Mouse (Mus musculus) neural tube, embryonic 15.5 days (tissue): ENCODE results near the gene Fam173a. TPM values are rescaled to one million over a fixed set of nuclear protein-coding genes. Genes with fewer than 3 reads are reported as not detected.

Experiments
- ATAC-seq: fragments of 200-750 bp; cut with Nextera tagmentation; 2 replicates; pipeline ENCODE4 v1.8.0; 2017; ENCODE audit warnings: mild to moderate bottlenecking, moderate TSS enrichment, moderate library complexity; ENCODE audit not compliant: low FRiP score
- H3K27ac ChIP-seq: fragments of 300-500 bp; sonication (generic); replicated peaks from 2 replicates; pipeline ENCODE4 v1.5.1; 2015; ENCODE audit warnings: mild to moderate bottlenecking, inconsistent platforms
- H3K27me3 ChIP-seq: fragments of 300-500 bp; sonication (generic); replicated peaks from 2 replicates; pipeline ENCODE4 v1.6.1; 2015; ENCODE audit warnings: inconsistent platforms
- H3K36me3 ChIP-seq: fragments of 300-500 bp; sonication (generic); 2 replicates; pipeline ENCODE4 v1.6.1; 2015; ENCODE audit warnings: inconsistent platforms
- H3K4me1 ChIP-seq: fragments of 300-500 bp; sonication (generic); 2 replicates; pipeline ENCODE4 v1.6.1; 2015; ENCODE audit warnings: inconsistent platforms
- H3K4me2 ChIP-seq: fragments of 300-500 bp; sonication (generic); 2 replicates; pipeline ENCODE4 v1.6.1; 2015; ENCODE audit warnings: inconsistent platforms, mild to moderate bottlenecking, moderate library complexity
- H3K4me3 ChIP-seq: fragments of 300-500 bp; sonication (generic); replicated peaks from 2 replicates; pipeline ENCODE4 v1.5.1; 2015; ENCODE audit warnings: mild to moderate bottlenecking, inconsistent platforms
- H3K9ac ChIP-seq: fragments of 300-500 bp; sonication (generic); replicated peaks from 2 replicates; pipeline ENCODE4 v1.6.1; 2015; ENCODE audit warnings: mild to moderate bottlenecking, inconsistent platforms
- H3K9me3 ChIP-seq: fragments of 300-500 bp; sonication (generic); replicated peaks from 2 replicates; pipeline ENCODE4 v1.6.1; 2016; ENCODE audit warnings: inconsistent platforms
- WGBS: fragments of 180-500 bp; shearing (Covaris S2); methylation state at CpG from one replicate; pipeline ENCODE4 v1.1.7; 2015; ENCODE audit warnings: mixed read lengths; 5-methylcytosine and 5-hydroxymethylcytosine counted together
- polyA plus RNA-seq: library from polyadenylated mRNA; unstranded; fragments of >200 nt; fragmentation: Nextera tagmentation; extraction: Ambion mirVana; gene quantifications from 2 replicates; pipeline ENCODE4 v1.2.1, GENCODE M21; 2015

Fam173a gene
- polyA plus RNA-seq, 1 experiment from 2014 or later: 94.1 TPM

- Histone ChIP-seq H3K27ac (peak overlapping the region; percentile 93), H3K27me3 (no peaks in the 10 kb centered on the region), H3K4me1 (peaks cover 67% of the 10 kb centered on the region), H3K9ac (no peak overlapping the region), H3K9me3 (no peaks in the 10 kb centered on the region), H3K36me3 (peaks cover 7% of the 10 kb centered on the region; the same call in 1 of the 2 replicates), H3K4me2 (peak overlapping the region; percentile 96), H3K4me3 (peak overlapping the region; percentile 57)
- 17% methylated on average over 13 of the region's 13 CpGs for WGBS
- ATAC-seq: no peak
These were observed 1.5 kb upstream of the Fam173a start for GRCm38 (mm10) chr17:25794197-25794596.

DNA sequence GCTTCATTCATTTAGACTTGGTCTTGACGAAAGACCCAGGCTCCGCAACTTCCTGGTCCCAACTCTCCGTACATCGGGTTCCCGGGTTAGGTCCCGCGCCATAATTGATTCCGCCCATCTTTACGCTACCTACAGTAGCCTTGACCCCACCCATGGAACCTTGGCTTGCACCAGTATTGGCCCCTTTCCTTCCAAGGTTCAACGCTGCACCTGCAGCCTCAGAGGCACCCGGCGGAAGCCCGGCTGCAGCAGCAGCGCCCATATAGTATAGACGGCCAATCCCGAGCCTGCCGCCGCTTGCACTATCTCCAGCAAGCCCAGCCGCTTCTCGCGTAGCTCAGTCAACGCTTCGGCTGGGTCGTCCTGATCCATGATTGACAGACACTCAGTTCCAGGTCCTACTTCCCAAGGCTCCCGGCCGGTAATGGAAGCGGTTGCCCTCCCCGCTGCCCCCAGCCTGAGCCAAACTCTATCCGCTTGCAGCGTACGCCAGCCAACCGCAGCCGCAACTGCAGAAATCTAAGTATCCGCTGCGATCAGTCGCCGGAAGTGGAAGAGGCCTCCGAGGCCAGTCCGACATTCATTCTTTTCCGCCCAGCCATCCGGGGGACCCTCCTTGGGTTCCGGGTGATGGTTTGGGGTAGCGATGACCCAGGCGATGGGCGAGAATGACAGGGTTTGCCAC is 716 bp downstream of the Fam173a start:
- Histone ChIP-seq H3K4me3 (peak overlapping the region; percentile 71), H3K4me2 (peak overlapping the region; percentile 96), H3K27ac (peak overlapping the region; percentile 93), H3K9me3 (no peaks in the 10 kb centered on the region), H3K9ac (peak overlapping the region; percentile 77), H3K36me3 (peaks cover 19% of the 10 kb centered on the region), H3K4me1 (peaks cover 63% of the 10 kb centered on the region), H3K27me3 (no peaks in the 10 kb centered on the region)
- WGBS: under 1% methylated on average over 45 of the region's 45 CpGs
- peak; percentile 72 for ATAC-seq

DNA sequence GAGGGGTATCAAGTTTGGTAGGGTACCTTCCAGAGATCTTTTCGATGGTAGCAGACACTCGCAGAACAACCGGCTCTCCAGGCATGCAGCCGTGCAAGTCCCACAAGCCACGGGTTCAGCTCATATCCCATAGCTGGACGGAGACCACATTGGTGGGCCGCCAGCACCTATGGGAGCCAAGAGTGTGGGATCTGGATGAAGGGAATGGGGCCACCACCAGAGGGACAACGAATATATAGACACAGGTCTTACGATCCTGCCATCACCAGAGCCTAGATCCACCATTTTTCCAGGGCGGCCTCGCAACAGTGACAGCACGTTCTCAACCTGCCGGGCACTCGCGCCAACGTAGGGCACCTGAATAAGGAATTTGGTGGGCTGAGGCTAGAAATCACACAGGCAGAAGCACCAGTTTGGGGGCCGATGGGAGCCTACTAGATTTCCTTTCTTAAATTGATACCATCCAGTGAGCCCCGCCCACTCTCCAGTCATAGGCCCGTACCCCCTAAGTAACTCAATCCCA is 1.3 kb downstream of the Fam173a start:
- Histone ChIP-seq H3K4me1 (peaks cover 57% of the 10 kb centered on the region), H3K27me3 (no peaks in the 10 kb centered on the region), H3K9ac (peak overlapping the region; percentile 77), H3K9me3 (no peaks in the 10 kb centered on the region), H3K4me2 (peak overlapping the region; percentile 96), H3K36me3 (peaks cover 19% of the 10 kb centered on the region), H3K4me3 (peak overlapping the region; percentile 71), H3K27ac (peak overlapping the region; percentile 93)
- peak; percentile 4 for ATAC-seq
- WGBS: 30% methylated on average over 19 of the region's 19 CpGs

GRCm38 (mm10) chr17:25786781-25787504 is 5.8 kb downstream of the Fam173a start:
- H3K27me3 ChIP-seq: no peaks in the 10 kb centered on the region
- no peaks in the 10 kb centered on the region for H3K9me3 ChIP-seq
- H3K27ac ChIP-seq: no peak overlapping the region
- H3K4me3 ChIP-seq: no peak overlapping the region
- no peak overlapping the region for H3K9ac ChIP-seq
- H3K4me1 ChIP-seq: peaks cover 50% of the 10 kb centered on the region
- H3K4me2 ChIP-seq: no peak overlapping the region
- H3K36me3 ChIP-seq: peaks cover 42% of the 10 kb centered on the region
- no peak for ATAC-seq
- 93% methylated on average over 9 of the region's 9 CpGs for WGBS

DNA sequence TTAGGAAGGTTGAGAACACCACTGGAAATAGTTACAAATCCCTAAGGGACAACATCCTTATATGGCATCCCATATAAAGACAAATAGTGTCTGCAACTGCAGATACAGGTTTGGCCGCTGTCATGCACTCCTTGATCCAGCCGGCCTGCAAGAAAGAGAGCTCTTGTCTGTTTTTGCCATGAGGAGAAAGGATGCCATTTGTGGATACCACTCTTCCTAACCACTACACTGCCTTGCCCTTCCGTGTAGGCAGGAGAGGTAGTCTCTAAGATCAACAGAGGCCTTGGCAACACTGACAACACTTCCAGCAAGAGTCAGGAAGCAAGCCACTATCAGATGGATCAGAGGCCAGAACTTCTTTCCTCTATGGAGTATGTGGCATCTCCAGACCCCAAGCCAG is 6.4 kb downstream of the Fam173a start, which contains the start of gene Ccdc78:
Gene Ccdc78, plus strand, starts transcription at position 301 of the 400 bp plus-strand sequence.
- H3K4me1 ChIP-seq: peaks cover 46% of the 10 kb centered on the region
- no peak for ATAC-seq
- peak within 1 kb of the TSS; percentile 82 for H3K9ac ChIP-seq
- H3K36me3 ChIP-seq: peaks cover 48% of the 10 kb centered on the region
- no peaks in the 10 kb centered on the region for H3K27me3 ChIP-seq
- no peaks in the 10 kb centered on the region for H3K9me3 ChIP-seq
- H3K4me2 ChIP-seq: peak within 1 kb of the TSS; percentile 94
- 81% methylated on average over 3 of the region's 3 CpGs for WGBS
- H3K4me3 ChIP-seq: peak within 1 kb of the TSS; percentile 85
- H3K27ac ChIP-seq: peak within 1 kb of the TSS; percentile 94

DNA sequence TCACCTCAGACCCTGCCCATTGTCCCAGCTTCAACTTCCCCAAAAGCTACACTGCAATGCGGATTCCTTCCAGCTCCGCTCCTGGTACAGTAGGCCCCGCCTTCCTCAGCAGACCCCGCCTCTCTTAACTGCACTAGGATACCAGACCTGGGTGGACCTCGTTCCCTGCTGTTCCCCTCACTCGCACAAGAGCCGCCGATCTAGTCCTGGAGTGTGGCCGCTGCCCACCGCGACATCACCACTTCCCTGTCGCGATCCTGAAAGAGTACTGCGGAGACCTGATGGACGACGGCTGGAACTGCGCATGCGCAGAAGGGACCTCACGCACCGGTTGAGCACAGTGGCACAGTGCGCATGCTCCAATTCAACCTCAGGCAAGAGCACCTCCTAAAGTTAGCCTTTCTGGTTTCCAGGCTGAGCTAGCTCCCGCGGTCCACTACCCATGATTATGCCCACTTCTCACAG is 7.4 kb downstream of the Fam173a start, which contains the start of gene Haghl:
Gene Haghl, minus strand, starts transcription at position 393 of the 465 bp plus-strand sequence.
- peak within 1 kb of the TSS; percentile 94 for H3K4me2 ChIP-seq
- H3K4me1 ChIP-seq: peaks cover 36% of the 10 kb centered on the region
- ATAC-seq: peak; percentile 73
- peaks cover 56% of the 10 kb centered on the region for H3K36me3 ChIP-seq
- peak within 1 kb of the TSS; percentile 82 for H3K9ac ChIP-seq
- no peaks in the 10 kb centered on the region for H3K27me3 ChIP-seq
- no peaks in the 10 kb centered on the region for H3K9me3 ChIP-seq
- peak within 1 kb of the TSS; percentile 94 for H3K27ac ChIP-seq
- 0% methylated on average over 23 of the region's 23 CpGs for WGBS
- H3K4me3 ChIP-seq: peak within 1 kb of the TSS; percentile 85

DNA sequence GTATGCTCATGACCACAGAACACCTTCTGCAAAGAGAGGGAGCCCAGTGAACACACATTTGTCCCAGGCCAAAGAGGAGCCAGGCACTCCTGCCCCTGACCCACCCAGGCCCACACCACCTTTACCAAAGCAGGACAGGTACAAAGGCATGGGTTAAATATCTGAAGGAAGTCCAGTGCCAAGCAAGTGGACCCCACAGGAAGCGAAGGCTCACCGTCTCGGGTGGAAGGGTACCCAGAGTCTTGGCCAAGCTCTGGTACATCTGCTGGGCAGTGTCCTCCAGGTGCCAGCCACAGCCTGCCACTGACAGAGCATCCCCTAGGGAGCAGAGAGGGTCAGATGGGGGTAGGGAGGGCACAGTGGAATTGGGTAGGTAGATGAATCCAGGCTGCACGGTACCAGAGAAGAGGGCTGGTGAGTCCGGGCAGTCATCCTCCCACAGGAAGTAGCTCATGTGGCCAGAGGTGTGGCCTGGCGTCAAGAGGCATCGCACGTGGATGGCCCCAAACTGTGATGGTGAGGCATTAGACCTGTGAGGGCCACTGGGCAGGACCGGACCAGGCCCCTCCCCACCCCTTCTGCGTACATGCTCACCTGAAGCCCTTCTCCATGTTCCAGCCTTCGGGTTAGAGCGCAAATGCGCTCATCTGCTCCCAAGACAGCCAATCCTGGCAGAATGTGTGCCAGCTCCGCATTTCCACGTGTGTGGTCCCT is 8.7 kb downstream of the Fam173a start:
- no peak for ATAC-seq
- Histone ChIP-seq H3K4me1 (peaks cover 35% of the 10 kb centered on the region), H3K9me3 (no peaks in the 10 kb centered on the region), H3K9ac (peak overlapping the region; percentile 82), H3K36me3 (peaks cover 54% of the 10 kb centered on the region), H3K27ac (peak overlapping the region; percentile 3; the same call in 1 of the 2 replicates), H3K4me3 (peak overlapping the region; percentile 85), H3K27me3 (no peaks in the 10 kb centered on the region), H3K4me2 (peak overlapping the region; percentile 94)
- WGBS: 84% methylated on average over 15 of the region's 15 CpGs

- Histone ChIP-seq H3K4me3 (no peak overlapping the region), H3K27me3 (no peaks in the 10 kb centered on the region), H3K36me3 (peaks cover 51% of the 10 kb centered on the region), H3K9me3 (no peaks in the 10 kb centered on the region), H3K4me1 (peaks cover 32% of the 10 kb centered on the region), H3K9ac (0 out of 2 replicates have a peak overlapping the region, but pooled peaks have one; percentile 2), H3K27ac (peak overlapping the region; percentile 3; the same call in 1 of the 2 replicates), H3K4me2 (peak overlapping the region; percentile 94)
- ATAC-seq: no peak
- WGBS: 68% methylated on average over 7 of the region's 7 CpGs
These were observed 9.6 kb downstream of the Fam173a start for GRCm38 (mm10) chr17:25783086-25783485.

GRCm38 (mm10) chr17:25781339-25781738 is 11.4 kb downstream of the Fam173a start:
- H3K27ac ChIP-seq: no peak overlapping the region
- 80% methylated on average over 6 of the region's 6 CpGs for WGBS
- peaks cover 32% of the 10 kb centered on the region for H3K4me1 ChIP-seq
- H3K9ac ChIP-seq: no peak overlapping the region
- no peak for ATAC-seq
- H3K4me3 ChIP-seq: no peak overlapping the region
- no peaks in the 10 kb centered on the region for H3K9me3 ChIP-seq
- H3K4me2 ChIP-seq: no peak overlapping the region
- H3K36me3 ChIP-seq: peaks cover 46% of the 10 kb centered on the region
- H3K27me3 ChIP-seq: no peaks in the 10 kb centered on the region

- peaks cover 34% of the 10 kb centered on the region for H3K36me3 ChIP-seq
- WGBS: 94% methylated on average over 5 of the region's 5 CpGs
These were observed 14.8 kb downstream of the Fam173a start for GRCm38 (mm10) chr17:25777948-25778347.

More at GRCm38 (mm10) chr17:25777948-25778347, 14.8 kb downstream of the Fam173a start:
- Histone ChIP-seq H3K9me3 (no peaks in the 10 kb centered on the region), H3K4me2 (no peak overlapping the region), H3K4me3 (no peak overlapping the region), H3K9ac (no peak overlapping the region), H3K27me3 (no peaks in the 10 kb centered on the region), H3K4me1 (peaks cover 27% of the 10 kb centered on the region), H3K27ac (no peak overlapping the region)
- no peak for ATAC-seq
